In the genomic region with DNA sequence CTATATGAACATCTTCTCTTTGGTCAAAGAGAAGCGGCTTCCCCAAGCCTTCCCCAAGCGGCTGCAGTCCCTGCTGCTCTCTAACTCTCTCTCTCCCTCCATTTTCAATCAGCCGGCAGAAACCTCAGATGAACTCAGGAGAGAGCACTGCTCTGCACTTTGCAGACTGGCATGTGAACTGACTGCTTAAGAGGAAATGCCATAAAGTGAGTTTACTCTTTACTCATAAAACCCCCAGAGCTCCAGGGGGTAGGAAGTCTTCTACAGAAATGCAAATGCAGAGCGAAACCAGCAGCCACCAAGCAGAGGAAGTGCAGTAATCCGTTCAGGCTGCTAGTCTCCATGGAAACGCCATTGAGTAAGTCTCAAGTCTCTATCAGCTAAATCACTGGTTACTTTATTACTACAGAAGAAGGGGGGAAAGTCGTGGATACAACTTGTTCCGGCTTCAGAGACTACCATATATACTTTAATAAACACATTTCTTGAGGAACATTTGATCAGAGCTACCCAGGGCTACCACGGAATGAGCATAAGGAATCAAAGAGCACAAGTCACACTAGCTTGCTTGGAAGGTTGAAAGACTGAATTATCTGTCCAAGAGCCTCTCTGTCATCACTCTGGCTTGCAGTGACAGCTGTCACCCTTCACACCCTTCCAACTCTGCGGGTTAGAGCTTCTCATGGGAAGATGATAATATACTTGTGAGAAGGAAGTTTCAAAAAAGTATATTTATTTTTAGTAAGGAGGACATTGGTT, we compare ENCODE assay signal across 8 mouse cellular contexts. TPM values are rescaled to one million over a fixed set of nuclear protein-coding genes. Genes with fewer than 3 reads are reported as not detected.
A peak's percentile ranks its signal among the peaks of the same experiment; 100 is the strongest.
DNase-seq lines count a peak whose midpoint lies in the region; ATAC-seq lines count a peak whose summit lies in the region.

No protein-coding gene starts in this region.

- 0 out of 2 replicates have a peak, but pooled peaks cover 6% of the 10 kb centered on the region for H3K27me3 ChIP-seq in forebrain, embryonic 12.5 days
- no peaks in the 10 kb centered on the region for H3K27me3 ChIP-seq in hindbrain, embryonic 14.5 days (ENCODE audit: control insufficient read depth, insufficient read depth, low read length)

- H3K4me1 ChIP-seq in forebrain, embryonic 12.5 days: peaks cover 18% of the 10 kb centered on the region
- H3K4me1 ChIP-seq in hindbrain, embryonic 14.5 days (replicated peaks; ENCODE audit: control insufficient read depth, insufficient read depth, low read length): peaks cover 13% of the 10 kb centered on the region

- H3K4me2 ChIP-seq in forebrain, embryonic 12.5 days: peak overlapping the region; percentile 38
- peak overlapping the region; percentile 32 for H3K4me2 ChIP-seq in hindbrain, embryonic 14.5 days (replicated peaks)

- H3K79me2 ChIP-seq in macrophage (ENCODE audit: inconsistent target): no peaks in the 10 kb centered on the region

- no peaks in the 10 kb centered on the region for H3K9me3 ChIP-seq in forebrain, embryonic 12.5 days
- H3K9me3 ChIP-seq in hindbrain, embryonic 14.5 days (ENCODE audit: control insufficient read depth, low read length): no peaks in the 10 kb centered on the region

- H3K36me3 ChIP-seq in forebrain, embryonic 12.5 days (replicated peaks): no peaks in the 10 kb centered on the region
- H3K36me3 ChIP-seq in hindbrain, embryonic 14.5 days (replicated peaks; ENCODE audit: control insufficient read depth, insufficient read depth): 0 out of 2 replicates have a peak, but pooled peaks cover 5% of the 10 kb centered on the region
- H3K36me3 ChIP-seq in macrophage (ENCODE audit: inconsistent target): no peaks in the 10 kb centered on the region

- ATAC-seq in forebrain, embryonic 12.5 days (ENCODE audit: low FRiP score): peak; percentile 88
- peak; percentile 87; the same call in 1 of the 2 replicates for ATAC-seq in hindbrain, embryonic 14.5 days (ENCODE audit: low FRiP score)

- WGBS in forebrain, embryonic 12.5 days: 2% methylated on average over 10 of the region's 10 CpGs
- WGBS in hindbrain, embryonic 14.5 days: 5% methylated on average over 10 of the region's 10 CpGs
- 5% methylated on average over 10 of the region's 10 CpGs for WGBS in macrophage (ENCODE audit: missing documents)

- H3K9ac ChIP-seq in forebrain, embryonic 12.5 days: no peak overlapping the region
- H3K9ac ChIP-seq in hindbrain, embryonic 14.5 days: no peak overlapping the region

- peak overlapping the region; percentile 18 for H3K4me3 ChIP-seq in forebrain, embryonic 12.5 days (replicated peaks)
- H3K4me3 ChIP-seq in hindbrain, embryonic 14.5 days (replicated peaks; ENCODE audit: low read length): no peak overlapping the region
- peak overlapping the region; percentile 5; the same call in 1 of the 2 replicates for H3K4me3 ChIP-seq in macrophage (ENCODE audit: inconsistent target)

- no peak overlapping the region for H3K27ac ChIP-seq in forebrain, embryonic 12.5 days
- peak overlapping the region; percentile 34 for H3K27ac ChIP-seq in hindbrain, embryonic 14.5 days
- H3K27ac ChIP-seq in macrophage: peak overlapping the region; percentile 83

- peak; percentile 76 to 81 for DNase-seq in B cell, adult 2 months
- peak; percentile 83 for DNase-seq in T-cell, adult 2 months (ENCODE audit: low spot score)
- peak; percentile 63 for DNase-seq in hindbrain, embryonic 14.5 days (ENCODE audit: low spot score)
- DNase-seq in layer of hippocampus, postnatal 14 days (ENCODE audit: low spot score in 2 of 2): peak; percentile 24 to 61
- peak; percentile 9 for DNase-seq in right cerebral cortex, postnatal 14 days
- DNase-seq in MN1 (ENCODE audit: low spot score): no peak

RNA-seq across cellular contexts. Expression of a gene that starts 38.8 kb away (rescaled TPM):
- polyA plus RNA-seq in forebrain, embryonic 12.5 days (2016; fragmentation: Nextera tagmentation; extraction: Ambion mirVana): 11.1 and 12.3 TPM in 2 replicates
- polyA plus RNA-seq in hindbrain, embryonic 14.5 days (2014; fragmentation: Nextera tagmentation; extraction: Ambion mirVana): 5.6 and 7.1 TPM in 2 replicates
- 1 to 10 TPM; 5.6 to 7.2 TPM for total RNA-seq in layer of hippocampus, postnatal 14 days (2021)
- 100 to 1,000 TPM in 3 of 26 experiments, 10 to 100 TPM in 23; 17.8 to 199 (median 53.6) TPM for total RNA-seq in macrophage (2018; cell fraction: chromatin; rRNA removed)
- 10 to 100 TPM; 35.9 to 96.2 (median 56.5) TPM for total RNA-seq in macrophage (2018; cell fraction: cytosol; rRNA removed)
- total RNA-seq in macrophage (2018; cell fraction: nucleus; rRNA removed): 100 to 1,000 TPM in 5 of 26 experiments, 10 to 100 TPM in 21; 20.2 to 163 (median 49.6) TPM
- polyA plus RNA-seq in macrophage (2018): 43.6 to 76.9 TPM (median 51.4 TPM) in 3 replicates
